Mouse (Mus musculus) bone marrow macrophage, adult 2 months (primary cell): ENCODE measurements around the gene Mindy4.

Source experiments
- CTCF ChIP-seq: IDR thresholded peaks from 2 replicates; pipeline ENCODE4 v1.5.1; 2012; ENCODE audit warnings: low read depth, mild to moderate bottlenecking, low read length, moderate library complexity
- POLR2A ChIP-seq: IDR thresholded peaks from 2 replicates; pipeline ENCODE4 v1.6.1; 2012; ENCODE audit warnings: mild to moderate bottlenecking, low read depth, low read length, borderline replicate concordance

- no peak for TF ChIP-seq POLR2A
- TF ChIP-seq CTCF = no peak
These were observed 53.5 kb downstream of the Mindy4 start for GRCm38 (mm10) chr6:55256500-55257191.
